Mouse (Mus musculus) retina, postnatal 1 day (tissue): Measurements from ENCODE around the gene Egflam.
A peak's percentile ranks its signal among the peaks of the same experiment; 100 is the strongest.

Experiments used
- DNase-seq: peaks from one replicate; pipeline ENCODE4 v3.0.0-alpha.2; 2012

Egflam gene

DNA sequence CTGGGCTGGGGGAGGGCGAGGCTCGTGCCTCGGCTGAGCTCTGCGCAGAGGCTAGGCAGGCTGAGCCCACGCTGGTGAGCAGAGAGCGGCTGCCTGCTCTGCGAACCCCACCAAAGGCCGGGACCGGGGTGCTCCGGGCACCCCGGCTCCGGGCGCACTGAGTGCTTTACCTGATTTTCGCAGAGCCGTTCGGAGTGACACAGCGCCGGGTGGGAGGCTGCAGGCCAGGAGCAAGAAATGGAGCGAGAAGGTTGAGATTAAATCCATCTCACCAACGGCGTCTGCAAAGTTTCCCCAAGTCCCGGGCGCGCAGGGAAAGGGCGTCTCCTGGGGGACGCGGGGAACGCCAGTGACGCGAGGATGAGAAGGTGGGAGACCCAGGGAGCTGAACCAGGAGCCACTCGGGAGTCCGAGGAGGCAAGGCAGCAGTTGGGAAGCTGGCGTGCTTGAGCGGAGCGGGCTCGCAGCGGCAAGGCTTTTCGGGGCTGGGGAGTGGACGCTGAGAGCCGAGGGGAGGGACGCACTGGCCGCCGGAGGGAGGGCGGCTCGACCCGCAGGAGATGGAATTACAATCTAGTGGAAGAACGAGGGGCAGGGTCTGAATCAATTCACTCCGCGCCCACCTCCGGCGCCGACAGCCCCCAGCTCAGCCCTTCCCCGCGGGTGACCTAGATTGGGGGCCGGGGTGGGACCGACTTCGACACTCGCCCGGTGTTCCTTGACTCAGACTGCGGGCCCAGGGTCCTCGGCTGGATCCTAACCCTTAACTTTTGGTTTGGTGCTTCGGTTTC is at the start of gene Egflam:
Gene Egflam (minus strand): TSS at position 578 of the 791 bp plus-strand sequence.
- DNase-seq: peak; percentile 73

DNA sequence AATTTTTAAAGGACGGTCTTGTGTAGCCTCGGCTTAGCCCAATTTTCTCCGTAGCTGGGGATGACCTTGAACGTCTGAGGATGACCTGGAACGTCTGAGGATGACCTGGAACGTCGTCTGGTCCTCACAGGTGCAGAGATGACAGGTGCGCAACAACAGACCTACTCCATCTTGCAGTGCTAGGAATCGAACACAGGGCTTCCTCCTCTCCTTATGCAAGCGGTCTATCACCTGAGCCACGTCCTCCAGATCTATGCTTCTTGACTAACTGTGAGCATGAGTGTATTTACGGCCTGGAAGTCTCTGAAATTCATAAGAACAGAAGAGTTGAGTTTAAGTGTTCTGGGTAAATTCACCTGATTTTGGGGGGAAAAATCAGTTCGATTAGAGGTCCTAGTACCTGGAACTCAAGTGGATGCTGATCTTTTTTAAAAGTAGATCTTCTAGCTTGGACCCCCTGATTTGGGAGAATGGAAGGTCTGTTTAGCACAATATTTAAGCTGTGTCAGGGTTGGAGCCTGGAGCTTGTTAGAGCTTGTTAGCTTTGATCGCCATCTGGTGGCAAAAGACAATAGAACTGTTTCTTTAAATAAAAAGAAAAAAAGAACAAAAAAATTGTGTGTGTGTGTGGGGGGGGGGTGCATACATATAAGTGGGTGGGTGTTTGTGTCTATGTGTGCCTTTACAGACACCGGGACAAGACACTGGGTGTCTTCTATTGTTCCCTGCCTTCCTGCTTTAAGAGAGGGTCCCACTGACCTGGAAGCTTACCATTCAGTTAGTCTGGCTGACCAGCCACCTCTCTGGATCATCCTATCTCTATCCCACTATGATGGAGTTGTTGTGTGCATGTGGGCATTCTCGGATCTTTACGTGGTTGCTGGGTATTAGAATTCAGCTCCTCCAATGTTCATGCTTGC is 45.5 kb upstream of the Egflam start:
- peak; percentile 76 for DNase-seq

DNA sequence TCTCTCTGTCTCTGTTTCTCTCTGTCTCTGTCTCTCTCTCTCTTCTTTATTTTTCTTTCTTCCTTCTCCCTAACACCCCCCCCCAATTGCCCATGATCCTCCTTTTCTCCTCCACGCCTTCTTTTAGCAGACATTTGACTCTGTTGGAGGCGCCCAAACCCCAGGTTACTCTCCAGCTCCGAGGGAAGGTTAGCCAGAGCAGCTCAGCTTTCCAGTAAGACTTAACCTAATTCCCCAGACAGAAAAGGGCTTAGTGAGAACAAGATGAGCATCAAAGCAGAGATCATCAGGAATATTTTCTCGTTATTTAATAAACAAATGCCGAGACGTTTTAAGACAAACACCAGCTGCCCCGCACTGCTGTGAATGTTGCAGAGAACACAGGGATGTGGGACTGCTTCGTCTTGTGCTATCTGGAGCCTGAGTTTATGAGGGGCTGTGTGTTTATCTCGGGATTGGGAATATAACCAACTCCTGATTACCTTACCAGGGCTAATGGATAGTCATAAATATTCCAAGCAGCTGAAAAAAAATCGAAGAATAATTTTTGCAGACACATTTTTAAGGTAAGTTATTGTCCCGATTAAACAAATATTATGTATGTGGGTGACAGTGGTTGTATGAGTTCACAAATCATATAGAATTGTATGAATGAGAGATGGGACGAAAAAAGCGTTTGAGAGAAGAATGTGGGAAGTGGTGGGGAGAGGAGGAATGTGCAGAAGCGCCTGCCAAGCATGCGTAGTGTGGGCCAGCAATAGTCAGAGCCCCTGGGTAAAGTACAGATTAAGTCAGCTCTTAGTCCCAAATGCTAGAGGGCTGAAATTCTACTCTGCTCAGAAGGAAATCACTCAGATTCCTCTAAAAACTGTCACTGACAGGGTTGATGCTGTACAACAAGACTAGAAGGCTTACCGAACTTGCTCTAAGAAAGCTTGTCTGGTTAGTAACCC is 44.2 kb upstream of the Egflam start:
- DNase-seq: peak; percentile 51

DNA sequence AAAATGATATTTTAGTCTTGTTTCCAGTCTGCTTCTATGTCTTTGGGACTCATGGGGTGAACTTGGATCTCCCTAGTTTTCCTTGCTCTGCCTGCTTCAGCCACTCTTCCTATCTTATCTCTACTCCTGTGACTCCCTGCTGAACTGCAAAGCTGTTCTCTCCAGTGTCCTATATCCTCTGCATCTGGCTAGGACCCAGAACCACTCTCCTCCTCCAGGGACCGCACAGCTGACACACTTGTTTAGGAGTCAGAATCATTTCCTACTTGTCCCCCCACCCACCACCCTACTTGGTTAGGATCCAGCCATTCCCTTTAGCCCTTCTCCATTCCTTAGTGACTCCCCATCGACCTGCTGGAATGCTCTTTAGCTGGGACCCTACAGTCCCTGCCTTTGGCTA is 26.1 kb upstream of the Egflam start:
- DNase-seq: no peak

DNA sequence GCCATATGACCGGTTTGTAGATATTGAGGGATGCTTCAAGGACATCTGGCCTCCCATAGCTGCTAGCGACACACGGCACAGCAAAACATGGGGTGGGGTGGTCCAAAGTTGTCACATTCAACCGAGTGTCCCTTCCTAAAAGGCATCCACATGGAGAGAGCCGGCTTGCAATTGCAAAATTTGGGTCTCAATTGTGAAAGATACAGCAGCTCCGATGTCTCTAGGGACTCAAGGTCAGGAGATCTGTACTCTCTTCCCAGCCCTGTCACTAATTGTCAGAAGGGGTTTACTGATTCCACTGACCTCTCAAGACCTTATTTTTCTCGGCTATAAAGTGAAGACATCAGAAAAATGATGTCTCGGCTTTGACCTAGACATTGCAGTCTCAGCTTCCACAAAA is 6.3 kb upstream of the Egflam start:
- no peak for DNase-seq

DNA sequence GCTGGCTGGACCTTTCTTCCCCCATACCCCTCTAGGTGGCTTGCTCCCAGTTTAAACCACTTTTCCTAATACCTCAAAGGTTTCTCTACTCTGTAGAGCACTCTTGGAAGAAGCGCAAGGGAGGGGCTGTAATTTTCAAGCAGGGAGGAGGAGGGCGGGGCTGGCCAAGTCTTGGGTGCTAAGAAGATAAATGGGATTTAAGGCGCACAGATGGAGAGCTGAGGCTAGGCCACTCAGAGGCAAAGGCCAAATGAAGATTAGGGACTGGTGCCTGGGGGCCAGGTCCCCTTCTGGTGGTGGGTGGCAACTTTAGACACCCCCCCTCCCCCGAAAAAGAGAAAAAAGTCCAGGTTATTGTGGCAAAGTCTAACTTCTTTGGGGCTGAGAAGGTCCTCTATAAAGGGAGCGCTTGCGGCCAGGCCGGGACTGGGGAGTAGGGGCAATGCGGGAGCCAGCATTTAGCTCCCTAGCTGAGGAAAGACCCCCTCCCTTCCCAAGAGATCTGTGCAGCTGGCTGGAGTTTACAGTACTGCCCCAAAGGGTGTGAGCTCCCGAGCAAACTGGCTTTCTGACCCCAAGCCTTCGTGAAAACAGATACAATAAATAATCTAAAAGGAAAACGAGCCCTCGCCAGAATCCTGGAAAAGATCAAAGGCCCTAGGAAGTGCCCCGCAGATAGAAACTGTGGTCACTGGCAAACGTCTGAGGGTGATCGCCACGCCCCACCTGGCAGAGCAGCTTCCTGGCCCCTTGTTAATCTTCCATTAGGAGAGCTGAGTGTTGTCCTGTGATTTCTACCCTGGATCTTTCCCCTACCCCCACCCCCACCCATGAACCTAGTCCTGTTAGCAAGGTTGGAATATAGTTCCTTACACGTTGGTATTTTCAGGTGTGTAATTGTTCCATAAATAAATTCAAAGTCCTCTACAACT is 680 bp upstream of the Egflam start:
- DNase-seq: peak; percentile 77

DNA sequence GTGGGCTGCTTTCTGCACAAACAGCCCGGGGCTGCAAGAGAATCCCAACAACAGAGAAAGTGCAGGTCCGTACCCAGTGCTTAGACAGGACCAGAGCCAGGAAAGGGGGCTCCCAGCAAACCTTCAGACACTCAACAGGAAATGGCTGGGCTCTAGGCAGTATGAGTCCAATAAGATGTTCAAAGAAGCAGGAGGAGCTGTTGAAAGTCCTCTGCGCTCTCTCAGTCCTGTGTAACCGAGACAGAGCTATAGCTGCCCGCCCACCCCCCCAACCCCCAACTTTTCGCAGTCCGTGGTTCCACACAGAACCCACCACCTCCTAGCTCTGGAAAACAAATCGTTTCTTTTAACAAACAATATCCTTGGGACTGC is 763 bp downstream of the Egflam start:
- peak; percentile 10 for DNase-seq

DNA sequence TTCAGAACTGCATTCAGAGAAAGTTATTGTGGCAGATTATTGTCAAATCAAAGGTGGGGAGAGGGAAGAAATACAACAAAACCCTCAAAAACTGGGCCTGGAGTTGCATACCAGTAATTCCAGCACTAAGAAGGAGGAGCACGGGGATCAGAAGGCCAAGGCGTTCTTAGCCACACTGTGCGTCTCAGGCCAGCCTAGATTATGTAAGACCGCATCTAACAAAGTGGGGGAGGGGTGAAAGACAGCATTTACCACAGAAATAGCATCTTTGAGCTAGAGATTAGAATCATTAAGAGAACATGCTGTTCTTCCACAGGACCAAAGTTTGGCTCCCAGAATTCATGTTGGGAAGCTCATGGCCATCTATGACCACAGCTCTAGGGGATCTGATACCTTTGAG is 14.8 kb downstream of the Egflam start:
- no peak for DNase-seq

DNA sequence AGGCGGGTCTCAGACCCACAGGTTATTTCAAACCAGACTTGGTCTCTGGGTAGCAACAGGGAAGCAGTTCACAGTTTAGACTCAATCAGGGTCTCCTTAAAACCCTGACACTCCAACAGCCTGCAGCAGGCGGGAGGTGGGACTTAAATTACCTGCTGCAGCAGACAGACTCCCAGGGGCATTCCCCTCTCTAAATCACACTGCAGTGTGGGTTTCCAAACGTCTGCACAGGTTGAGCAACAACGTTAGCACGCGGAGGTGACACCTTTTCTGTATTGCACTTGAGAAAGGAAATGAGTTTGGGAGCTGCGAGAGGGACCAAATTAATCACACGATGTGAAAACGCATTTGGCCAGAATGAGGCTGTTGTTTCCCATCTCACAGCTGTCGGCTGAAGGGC is 15.7 kb downstream of the Egflam start:
- DNase-seq: no peak

DNA sequence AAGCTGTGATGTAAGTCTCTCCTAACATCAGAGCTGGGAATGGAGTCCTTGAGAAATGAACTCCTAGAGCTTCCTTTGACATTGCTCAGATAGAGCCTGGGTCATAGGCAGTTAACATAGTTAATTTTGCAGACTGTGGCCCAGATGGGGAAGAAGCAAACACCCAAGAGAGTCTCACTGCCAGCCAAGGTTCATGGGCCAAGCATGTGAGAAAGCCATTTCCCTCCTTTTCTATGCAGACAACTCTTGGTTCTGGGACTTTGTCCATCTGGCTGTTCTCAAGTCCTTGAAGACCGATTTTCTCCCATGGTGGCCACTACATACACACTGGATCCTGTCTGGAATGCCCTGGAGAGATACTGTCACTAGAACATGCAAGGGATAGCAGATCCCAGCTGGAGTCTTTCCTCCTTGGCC is 45.6 kb downstream of the Egflam start:
- DNase-seq: no peak

DNA sequence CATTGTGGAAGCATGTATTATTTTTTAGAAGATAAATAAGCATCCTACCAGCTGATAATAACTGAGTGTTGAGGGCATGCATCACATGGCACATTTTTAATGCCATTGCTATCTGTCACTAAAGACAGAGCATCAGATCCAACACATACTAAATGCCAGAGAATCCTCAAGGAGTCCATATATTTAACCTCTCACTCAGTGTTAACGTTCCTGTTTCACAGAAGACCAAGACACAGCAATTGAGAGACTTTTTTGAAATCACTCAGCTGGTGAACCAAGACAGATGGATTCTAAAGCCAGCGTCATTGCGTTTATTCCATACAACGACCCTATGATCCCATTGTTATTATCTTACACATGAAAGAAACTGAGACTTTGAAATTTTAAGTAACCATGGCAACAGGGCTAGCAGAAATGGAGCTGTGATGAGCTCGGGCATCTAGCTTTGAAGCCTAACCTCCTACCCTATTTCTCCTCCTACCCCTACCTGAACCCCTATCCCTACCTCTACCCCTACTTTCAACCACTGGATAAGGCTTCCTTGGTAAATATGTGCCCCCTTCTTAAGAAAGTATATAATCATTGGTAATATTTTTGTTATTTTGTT is 57.4 kb downstream of the Egflam start:
- no peak for DNase-seq

DNA sequence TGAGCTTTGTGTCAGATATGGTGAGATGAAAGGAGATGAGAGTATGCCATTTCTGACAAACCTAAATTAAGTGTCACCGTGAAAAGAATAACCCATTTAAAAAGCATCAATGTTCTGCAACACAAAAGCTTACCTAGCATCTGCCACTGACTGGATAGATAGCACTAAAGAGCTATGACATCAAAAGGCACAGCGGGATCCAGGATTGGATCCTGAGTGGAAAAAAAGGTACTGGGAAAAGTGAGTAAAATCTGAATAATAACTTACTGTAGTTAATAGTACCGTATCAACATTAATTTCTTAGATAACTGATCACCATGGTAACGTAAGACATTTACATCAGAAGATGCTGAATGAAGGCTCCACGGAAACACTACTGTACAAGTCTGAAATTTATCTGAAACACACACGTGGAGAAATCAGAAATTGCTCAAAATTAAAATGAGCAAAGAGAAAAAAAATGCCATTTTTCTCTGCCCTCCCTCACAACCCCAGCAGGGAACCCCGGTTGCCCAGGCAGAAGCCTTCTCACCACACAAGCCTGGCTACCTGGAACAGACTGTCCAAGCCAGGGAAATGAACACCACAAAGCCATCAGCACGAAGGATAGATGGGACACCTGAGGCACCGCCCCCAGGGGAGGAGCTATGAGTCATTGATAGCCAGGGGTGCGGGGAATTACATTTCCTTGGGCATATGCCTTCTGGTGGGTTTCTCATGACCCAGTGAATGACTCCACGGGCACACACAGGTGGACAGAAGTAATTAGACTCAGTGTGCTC is 63.5 kb downstream of the Egflam start:
- DNase-seq: no peak

DNA sequence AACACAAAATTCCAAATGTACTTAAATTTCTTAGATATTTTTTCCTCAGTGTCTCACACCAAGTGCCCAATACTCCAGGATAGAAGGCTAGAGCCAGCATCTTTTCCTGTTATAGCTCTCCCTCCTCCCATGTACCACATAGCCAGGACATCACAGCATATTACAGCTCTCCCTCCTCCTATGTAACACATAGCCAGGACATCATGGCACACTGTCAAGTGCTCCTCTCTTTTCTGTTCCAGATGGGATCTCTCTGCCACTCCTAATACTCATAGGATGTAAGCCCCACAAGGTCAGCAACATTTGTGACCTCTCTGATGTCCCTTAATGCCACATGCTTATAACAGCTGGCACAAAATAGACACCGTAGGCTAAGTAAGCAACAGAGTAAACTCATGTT is 65.3 kb downstream of the Egflam start:
- no peak for DNase-seq

DNA sequence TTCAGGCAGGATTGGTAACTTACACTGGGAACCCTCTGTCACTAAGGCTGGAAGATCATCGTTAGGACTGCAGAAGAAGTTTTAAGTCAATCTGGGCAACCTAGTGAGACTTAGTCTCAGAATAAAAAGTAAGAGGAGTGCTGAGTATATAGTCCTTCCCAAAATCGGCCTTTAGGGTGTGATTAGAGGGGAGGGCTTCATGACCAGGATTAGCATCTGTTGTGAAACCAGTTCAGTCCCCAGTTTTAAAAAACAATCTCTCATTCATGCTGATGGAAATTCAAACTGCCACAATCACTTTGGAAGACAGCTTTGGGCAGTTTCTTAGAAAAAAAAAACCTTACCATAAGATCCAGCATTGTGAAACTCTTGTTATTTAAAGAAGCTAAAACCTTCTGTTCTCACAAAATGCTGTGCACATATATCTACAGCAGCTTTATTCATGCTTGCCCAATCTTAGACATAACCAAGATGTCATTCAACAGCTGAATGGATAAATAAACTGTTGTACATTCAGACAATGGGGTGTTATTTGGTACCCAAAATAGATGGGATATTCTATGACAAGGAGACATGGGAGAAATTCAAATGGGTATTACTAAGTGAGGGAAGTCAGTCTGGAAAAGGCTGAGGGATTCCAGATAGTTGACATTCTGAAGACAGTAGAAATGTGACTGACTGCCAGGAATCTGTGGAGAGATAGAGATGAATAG is 75.4 kb downstream of the Egflam start:
- DNase-seq: no peak

DNA sequence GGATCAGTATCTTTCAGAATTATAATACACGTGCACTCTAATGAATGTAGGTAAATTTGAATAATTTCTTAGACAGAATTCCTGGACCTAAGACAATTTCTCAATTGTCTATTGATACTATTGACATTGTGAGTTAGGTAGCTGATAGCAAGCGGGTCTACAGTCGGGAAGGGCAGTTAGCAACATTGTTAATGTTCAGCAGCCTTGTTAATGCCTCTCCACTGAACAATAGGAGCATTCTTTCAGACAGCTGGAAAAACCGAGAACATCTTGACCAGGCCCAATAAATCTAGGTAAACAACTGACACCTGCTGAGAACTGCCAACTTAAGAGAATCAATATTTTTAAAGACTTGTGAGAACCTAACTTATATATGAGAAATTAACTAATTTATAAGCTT is 77.3 kb downstream of the Egflam start:
- DNase-seq: peak; percentile 46

DNA sequence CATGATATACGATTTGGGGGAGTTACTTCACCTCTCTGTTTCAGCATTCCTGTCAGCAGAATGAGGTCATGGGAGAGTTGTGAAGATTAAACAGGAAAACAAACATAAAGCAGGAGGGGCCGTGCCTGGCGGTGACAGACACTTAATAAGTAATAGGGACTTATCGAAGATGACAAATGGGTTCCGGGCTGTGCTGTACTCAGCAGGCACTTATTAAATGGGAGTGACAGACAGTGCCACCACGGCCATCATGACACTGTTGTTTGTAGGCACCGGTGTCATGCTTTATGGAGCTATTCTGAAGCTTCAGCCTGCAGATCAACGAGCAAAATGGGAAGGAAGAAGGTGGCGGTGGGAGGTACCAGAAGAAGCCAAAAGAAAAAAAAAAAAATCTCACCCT is 82.7 kb downstream of the Egflam start:
- DNase-seq: no peak

DNA sequence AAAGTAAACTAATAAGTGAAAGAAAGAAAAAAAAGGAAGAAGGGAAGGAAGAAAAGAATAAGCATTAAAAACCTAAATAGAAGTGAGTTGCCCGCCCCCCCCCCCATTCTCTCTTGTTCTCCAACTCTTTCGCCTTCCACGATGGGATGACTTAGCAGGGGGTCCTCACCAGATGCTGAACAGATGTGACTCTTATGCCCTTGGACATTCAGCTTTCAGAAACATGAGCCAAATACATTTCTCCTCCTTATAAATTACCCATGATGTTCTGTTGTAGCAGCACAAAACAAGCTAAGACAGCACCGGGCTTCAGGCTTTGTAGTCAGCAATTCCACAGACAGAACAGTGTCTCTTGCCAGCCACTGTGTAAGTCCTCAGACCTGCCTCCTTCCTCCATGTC is 89.5 kb downstream of the Egflam start:
- DNase-seq: no peak

DNA sequence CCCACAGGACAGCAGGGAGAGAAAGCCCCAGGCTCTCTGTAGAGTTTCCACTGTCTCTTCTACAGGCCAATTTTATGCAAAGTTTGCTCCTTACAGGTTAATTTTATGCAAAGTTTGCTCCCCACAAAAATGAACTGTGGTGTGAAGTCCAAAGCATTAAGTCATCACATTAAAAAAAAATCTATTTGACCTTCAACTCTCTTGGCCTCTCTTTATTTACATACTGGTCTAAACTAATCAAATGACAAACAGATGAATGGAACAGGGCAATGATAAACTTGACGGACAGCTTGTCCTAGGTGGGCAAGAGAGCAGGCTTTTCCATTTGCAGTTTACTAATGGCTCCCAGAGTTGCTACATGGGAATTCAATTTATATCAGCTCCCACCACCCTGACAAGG is 98.3 kb downstream of the Egflam start:
- DNase-seq: no peak

DNA sequence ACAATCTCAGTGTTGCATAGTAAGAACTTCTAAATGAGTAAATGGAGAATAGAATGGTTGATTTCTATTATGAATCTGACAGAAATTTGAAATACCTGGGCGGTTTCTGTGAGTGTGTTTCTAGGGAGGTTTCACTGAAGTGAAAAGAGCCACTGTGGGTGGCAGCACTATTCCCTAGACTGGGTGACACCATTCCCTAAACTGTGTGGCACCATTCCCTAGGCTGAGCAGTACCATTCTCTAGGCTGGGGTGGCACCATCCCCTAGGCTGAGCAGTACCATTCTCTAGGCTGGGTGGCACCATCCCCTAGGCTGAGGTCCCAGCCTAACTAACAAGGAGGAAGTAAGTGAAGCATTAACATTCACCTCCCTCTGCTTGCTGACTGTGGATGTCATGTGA is 103.0 kb downstream of the Egflam start:
- DNase-seq: no peak

DNA sequence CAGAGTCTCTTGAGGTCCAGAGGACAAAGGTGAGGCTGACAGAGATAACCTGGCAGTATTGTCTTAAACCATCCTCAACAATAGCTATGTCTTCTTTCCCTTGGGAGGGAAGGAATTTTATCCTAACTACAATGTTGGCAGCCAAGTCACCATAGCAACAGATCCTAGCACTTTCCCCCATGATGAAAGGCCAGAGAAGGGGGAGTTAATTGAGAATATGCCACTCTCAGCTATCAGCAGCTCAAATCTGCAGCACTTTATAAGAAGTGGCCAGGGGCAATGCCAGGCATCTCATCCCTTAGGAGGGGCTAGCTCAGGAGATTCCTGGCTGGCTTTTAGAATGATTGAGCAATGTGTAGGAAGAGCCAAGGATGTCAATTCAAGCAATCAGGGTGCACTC is 105.3 kb downstream of the Egflam start:
- DNase-seq: no peak
